Mouse (Mus musculus): ENCODE measurements around the gene Prim2. TPM values are rescaled to one million over a fixed set of nuclear protein-coding genes. Genes with fewer than 3 reads are reported as not detected.

Gene Prim2
- polyA plus RNA-seq, 1 experiment from 2014 or later = 16.1 TPM

GRCm38 (mm10) chr1:33499603-33500002 lies 170.0 kb downstream of the Prim2 start:
- no peak overlapping the region for H3K4me2 ChIP-seq (ENCODE audit: low read length)
- no peak overlapping the region for H3K27ac ChIP-seq
- no peaks in the 10 kb centered on the region for H3K9me3 ChIP-seq (replicated peaks; ENCODE audit: low read length)
- no peaks in the 10 kb centered on the region for H3K36me3 ChIP-seq (ENCODE audit: insufficient read depth, low read length)
- H3K9ac ChIP-seq (ENCODE audit: low read depth, low read length) = no peak overlapping the region
- no peak for TF ChIP-seq CTCF (IDR thresholded peaks at IDR 0.05; ENCODE audit: low read depth)
- H3K4me3 ChIP-seq (replicated peaks; ENCODE audit: low read depth, low read length) = no peak overlapping the region
- H3K27me3 ChIP-seq (ENCODE audit: insufficient read depth, low read length) = no peaks in the 10 kb centered on the region
- no peaks in the 10 kb centered on the region for H3K4me1 ChIP-seq (replicated peaks; ENCODE audit: insufficient read depth, low read length)
- DNase-seq (ENCODE audit: low spot score) (no peak), ATAC-seq (replicated peaks; ENCODE audit: low FRiP score, low read depth) (no peak)
- WGBS = 91% methylated on average over 4 of the region's 4 CpGs

- H3K4me2 ChIP-seq (ENCODE audit: low read length) = no peak overlapping the region
- H3K4me1 ChIP-seq (replicated peaks; ENCODE audit: insufficient read depth, low read length) = no peaks in the 10 kb centered on the region
- no peaks in the 10 kb centered on the region for H3K36me3 ChIP-seq (ENCODE audit: insufficient read depth, low read length)
- H3K9ac ChIP-seq (ENCODE audit: low read depth, low read length) = no peak overlapping the region
- DNase-seq (ENCODE audit: low spot score) (no peak), ATAC-seq (replicated peaks; ENCODE audit: low FRiP score, low read depth) (no peak)
- H3K9me3 ChIP-seq (replicated peaks; ENCODE audit: low read length) = no peaks in the 10 kb centered on the region
- no peak overlapping the region for H3K27ac ChIP-seq
- no peak for TF ChIP-seq CTCF (IDR thresholded peaks at IDR 0.05; ENCODE audit: low read depth)
- H3K27me3 ChIP-seq (ENCODE audit: insufficient read depth, low read length) = no peaks in the 10 kb centered on the region
- no peak overlapping the region for H3K4me3 ChIP-seq (replicated peaks; ENCODE audit: low read depth, low read length)
- 75% methylated on average over 4 of the region's 4 CpGs for WGBS
Observed at GRCm38 (mm10) chr1:33496128-33496527, 173.5 kb downstream of the Prim2 start.

- Histone ChIP-seq H3K27me3 (ENCODE audit: insufficient read depth, low read length) (no peaks in the 10 kb centered on the region), H3K36me3 (ENCODE audit: insufficient read depth, low read length) (no peaks in the 10 kb centered on the region), H3K4me1 (replicated peaks; ENCODE audit: insufficient read depth, low read length) (no peaks in the 10 kb centered on the region), H3K4me3 (replicated peaks; ENCODE audit: low read depth, low read length) (no peak overlapping the region), H3K27ac (no peak overlapping the region), H3K4me2 (ENCODE audit: low read length) (no peak overlapping the region), H3K9ac (ENCODE audit: low read depth, low read length) (no peak overlapping the region), H3K9me3 (replicated peaks; ENCODE audit: low read length) (no peaks in the 10 kb centered on the region)
- WGBS = 61% methylated on average over 3 of the region's 3 CpGs
- ATAC-seq (replicated peaks; ENCODE audit: low FRiP score, low read depth) = no peak
- no peak for DNase-seq (ENCODE audit: low spot score)
- no peak for TF ChIP-seq CTCF (IDR thresholded peaks at IDR 0.05; ENCODE audit: low read depth)
Observed at GRCm38 (mm10) chr1:33495586-33495985, 174.0 kb downstream of the Prim2 start.

GRCm38 (mm10) chr1:33495203-33495553 lies 174.4 kb downstream of the Prim2 start:
- H3K27ac ChIP-seq = no peak overlapping the region
- no peaks in the 10 kb centered on the region for H3K27me3 ChIP-seq (ENCODE audit: insufficient read depth, low read length)
- no peak for TF ChIP-seq CTCF (IDR thresholded peaks at IDR 0.05; ENCODE audit: low read depth)
- no peak for ATAC-seq (replicated peaks; ENCODE audit: low FRiP score, low read depth)
- DNase-seq (ENCODE audit: low spot score) = no peak
- no peaks in the 10 kb centered on the region for H3K9me3 ChIP-seq (replicated peaks; ENCODE audit: low read length)
- WGBS = 83% methylated on average over 8 of the region's 8 CpGs
- no peaks in the 10 kb centered on the region for H3K4me1 ChIP-seq (replicated peaks; ENCODE audit: insufficient read depth, low read length)
- no peak overlapping the region for H3K9ac ChIP-seq (ENCODE audit: low read depth, low read length)
- no peak overlapping the region for H3K4me2 ChIP-seq (ENCODE audit: low read length)
- no peak overlapping the region for H3K4me3 ChIP-seq (replicated peaks; ENCODE audit: low read depth, low read length)
- H3K36me3 ChIP-seq (ENCODE audit: insufficient read depth, low read length) = no peaks in the 10 kb centered on the region

GRCm38 (mm10) chr1:33494524-33495202 lies 174.9 kb downstream of the Prim2 start:
- Histone ChIP-seq H3K27ac (no peak overlapping the region), H3K4me3 (replicated peaks; ENCODE audit: low read depth, low read length) (no peak overlapping the region), H3K9me3 (replicated peaks; ENCODE audit: low read length) (no peaks in the 10 kb centered on the region), H3K27me3 (ENCODE audit: insufficient read depth, low read length) (no peaks in the 10 kb centered on the region), H3K9ac (ENCODE audit: low read depth, low read length) (no peak overlapping the region), H3K4me2 (ENCODE audit: low read length) (no peak overlapping the region), H3K36me3 (ENCODE audit: insufficient read depth, low read length) (no peaks in the 10 kb centered on the region), H3K4me1 (replicated peaks; ENCODE audit: insufficient read depth, low read length) (no peaks in the 10 kb centered on the region)
- no peak for DNase-seq (ENCODE audit: low spot score)
- WGBS = 61% methylated on average over 2 of the region's 2 CpGs
- ATAC-seq (replicated peaks; ENCODE audit: low FRiP score, low read depth) = no peak
- TF ChIP-seq CTCF (IDR thresholded peaks at IDR 0.05; ENCODE audit: low read depth) = no peak

- H3K27me3 ChIP-seq (ENCODE audit: insufficient read depth, low read length) = no peaks in the 10 kb centered on the region
- no peaks in the 10 kb centered on the region for H3K9me3 ChIP-seq (replicated peaks; ENCODE audit: low read length)
- H3K9ac ChIP-seq (ENCODE audit: low read depth, low read length) = no peak overlapping the region
- WGBS = 46% methylated on average over 6 of the region's 6 CpGs
- H3K4me2 ChIP-seq (ENCODE audit: low read length) = no peak overlapping the region
- DNase-seq (ENCODE audit: low spot score) (no peak), ATAC-seq (replicated peaks; ENCODE audit: low FRiP score, low read depth) (no peak)
- H3K4me1 ChIP-seq (replicated peaks; ENCODE audit: insufficient read depth, low read length) = no peaks in the 10 kb centered on the region
- H3K36me3 ChIP-seq (ENCODE audit: insufficient read depth, low read length) = no peaks in the 10 kb centered on the region
- no peak overlapping the region for H3K4me3 ChIP-seq (replicated peaks; ENCODE audit: low read depth, low read length)
- no peak for TF ChIP-seq CTCF (IDR thresholded peaks at IDR 0.05; ENCODE audit: low read depth)
- no peak overlapping the region for H3K27ac ChIP-seq
Observed at GRCm38 (mm10) chr1:33490220-33490619, 179.4 kb downstream of the Prim2 start.

- no peak for DNase-seq (ENCODE audit: low spot score)
- H3K36me3 ChIP-seq (ENCODE audit: insufficient read depth, low read length) = no peaks in the 10 kb centered on the region
- H3K4me3 ChIP-seq (replicated peaks; ENCODE audit: low read depth, low read length) = no peak overlapping the region
- H3K9me3 ChIP-seq (replicated peaks; ENCODE audit: low read length) = no peaks in the 10 kb centered on the region
- H3K4me2 ChIP-seq (ENCODE audit: low read length) = no peak overlapping the region
- TF ChIP-seq CTCF (IDR thresholded peaks at IDR 0.05; ENCODE audit: low read depth) = no peak
- H3K27me3 ChIP-seq (ENCODE audit: insufficient read depth, low read length) = no peaks in the 10 kb centered on the region
- 95% methylated on average over 5 of the region's 5 CpGs for WGBS
- no peak for ATAC-seq (replicated peaks; ENCODE audit: low FRiP score, low read depth)
- H3K27ac ChIP-seq = no peak overlapping the region
- no peak overlapping the region for H3K9ac ChIP-seq (ENCODE audit: low read depth, low read length)
- no peaks in the 10 kb centered on the region for H3K4me1 ChIP-seq (replicated peaks; ENCODE audit: insufficient read depth, low read length)
Observed at GRCm38 (mm10) chr1:33488372-33488771, 181.2 kb downstream of the Prim2 start.

All from kidney, postnatal 0 days (tissue).